Mouse (Mus musculus) liver, embryonic 13.5 days (tissue): Measurements from ENCODE around the gene Mtmr3. TPM values are rescaled to one million over a fixed set of nuclear protein-coding genes. Genes with fewer than 3 reads are reported as not detected.

Experiments used
- ATAC-seq: fragments of 200-750 bp; cut with Nextera tagmentation; 2 replicates; pipeline ENCODE4 v1.8.0; 2017; ENCODE audit warnings: low read depth, mild to moderate bottlenecking, moderate number of reproducible peaks, moderate library complexity
- DNase-seq: peaks from one replicate; pipeline ENCODE4 v3.0.0; 2022
- H3K27ac ChIP-seq: fragments of 300-500 bp; sonication (generic); 2 replicates; pipeline ENCODE4 v1.5.1; 2015; ENCODE audit warnings: moderate library complexity, mild to moderate bottlenecking, inconsistent platforms
- H3K27me3 ChIP-seq: fragments of 300-500 bp; sonication (generic); 2 replicates; pipeline ENCODE4 v1.6.1; 2015; ENCODE audit warnings: mild to moderate bottlenecking, inconsistent platforms
- H3K36me3 ChIP-seq: fragments of 300-500 bp; sonication (generic); 2 replicates; pipeline ENCODE4 v1.6.1; 2015; ENCODE audit warnings: mild to moderate bottlenecking, inconsistent platforms
- H3K4me1 ChIP-seq: fragments of 300-500 bp; sonication (generic); replicated peaks from 2 replicates; pipeline ENCODE4 v1.6.1; 2015; ENCODE audit warnings: inconsistent platforms
- H3K4me2 ChIP-seq: fragments of 300-500 bp; sonication (generic); 2 replicates; pipeline ENCODE4 v1.6.1; 2015; ENCODE audit warnings: inconsistent platforms, mild to moderate bottlenecking, moderate library complexity
- H3K4me3 ChIP-seq: fragments of 300-500 bp; sonication (generic); replicated peaks from 2 replicates; pipeline ENCODE4 v1.5.1; 2015; ENCODE audit warnings: mild to moderate bottlenecking, inconsistent platforms
- H3K9ac ChIP-seq: fragments of 300-500 bp; sonication (generic); 2 replicates; pipeline ENCODE4 v1.6.1; 2015; ENCODE audit warnings: mild to moderate bottlenecking, inconsistent platforms
- H3K9me3 ChIP-seq: fragments of 300-500 bp; sonication (generic); replicated peaks from 2 replicates; pipeline ENCODE4 v1.6.1; 2016; ENCODE audit warnings: inconsistent platforms
- WGBS: fragments of 180-500 bp; shearing (Covaris S2); methylation state at CpG from one replicate; pipeline ENCODE4 v1.1.7; 2015; ENCODE audit not compliant: insufficient replicate concordance; 5-methylcytosine and 5-hydroxymethylcytosine counted together
- polyA plus RNA-seq: library from polyadenylated mRNA; unstranded; fragments of >200 nt; fragmentation: Nextera tagmentation; extraction: Ambion mirVana; gene quantifications from 2 replicates; pipeline ENCODE4 v1.2.1, GENCODE M21; 2015

The Mtmr3 gene
- polyA plus RNA-seq, 1 experiment from 2014 or later: 24.0 TPM

DNA sequence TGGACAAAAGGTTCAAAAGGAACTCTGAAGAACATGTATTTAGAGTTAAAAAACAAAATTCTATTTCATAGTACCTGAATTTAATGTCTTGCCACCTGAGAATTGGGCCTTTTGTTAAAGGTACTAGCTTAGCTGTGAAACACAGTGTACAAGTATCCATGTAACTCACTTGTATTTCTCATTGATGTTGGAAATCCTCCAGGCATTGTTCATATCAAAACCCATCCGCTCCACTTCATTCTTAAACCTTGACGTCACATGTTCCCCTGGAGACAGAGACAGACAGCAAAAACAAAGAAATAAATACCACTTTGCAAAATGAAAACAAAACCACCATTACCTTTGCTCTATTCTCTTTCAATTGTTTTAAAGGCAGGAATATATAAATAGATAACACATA is 87.2 kb downstream of the Mtmr3 start:
- no peak overlapping the region for H3K4me2 ChIP-seq
- DNase-seq (no peak), ATAC-seq (no peak)
- no peak overlapping the region for H3K27ac ChIP-seq
- 0 out of 2 replicates have a peak, but pooled peaks cover 2% of the 10 kb centered on the region for H3K4me1 ChIP-seq
- no peaks in the 10 kb centered on the region for H3K27me3 ChIP-seq
- no peaks in the 10 kb centered on the region for H3K9me3 ChIP-seq
- H3K9ac ChIP-seq: no peak overlapping the region
- no peak overlapping the region for H3K4me3 ChIP-seq
- peaks cover 75% of the 10 kb centered on the region for H3K36me3 ChIP-seq
- WGBS: 91% methylated on average over 2 of the region's 2 CpGs

DNA sequence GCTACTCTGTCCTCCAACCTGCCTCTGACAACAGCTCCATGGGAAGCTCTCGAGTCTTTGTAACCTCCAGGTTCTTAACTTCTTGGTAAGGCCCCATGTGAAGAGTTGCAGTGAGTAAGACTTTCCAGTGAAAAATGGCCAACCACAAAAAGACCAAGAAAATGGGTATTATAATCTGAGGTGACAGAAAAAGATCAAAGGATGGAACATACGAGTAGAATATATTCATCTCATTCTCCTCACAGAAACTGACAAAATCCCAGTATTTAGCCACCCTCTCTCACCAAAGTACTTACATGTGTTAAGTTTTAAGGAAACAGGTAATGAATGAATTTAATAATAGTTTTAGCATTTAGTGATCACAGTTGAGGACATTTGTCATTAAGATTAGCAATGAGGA is 88.2 kb downstream of the Mtmr3 start:
- no peak overlapping the region for H3K4me2 ChIP-seq
- no peak overlapping the region for H3K4me3 ChIP-seq
- H3K27ac ChIP-seq: no peak overlapping the region
- H3K36me3 ChIP-seq: peaks cover 83% of the 10 kb centered on the region
- H3K9me3 ChIP-seq: no peaks in the 10 kb centered on the region
- ATAC-seq (no peak), DNase-seq (no peak)
- 78% methylated on average over 2 of the region's 2 CpGs for WGBS
- no peaks in the 10 kb centered on the region for H3K4me1 ChIP-seq
- H3K27me3 ChIP-seq: no peaks in the 10 kb centered on the region
- H3K9ac ChIP-seq: no peak overlapping the region

DNA sequence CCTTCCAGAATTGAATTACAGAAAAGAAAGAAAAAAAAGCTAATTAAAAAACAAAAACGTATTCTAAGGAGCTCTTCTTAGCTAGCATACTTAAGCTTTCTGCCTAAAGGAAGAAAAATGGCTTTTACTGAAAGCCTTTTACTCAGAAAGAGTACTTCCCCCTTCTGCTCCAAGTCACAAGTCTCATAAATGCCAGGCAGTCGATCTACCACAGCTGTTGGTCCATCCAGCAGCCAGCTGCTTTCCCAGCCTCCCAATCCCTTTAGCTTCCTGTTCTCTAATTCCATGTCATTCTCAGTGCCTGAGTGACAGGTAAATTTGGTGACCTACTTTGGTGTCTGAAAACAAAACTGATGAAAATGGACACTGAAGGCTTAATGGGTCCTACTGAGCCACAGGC is 92.5 kb downstream of the Mtmr3 start:
- H3K9me3 ChIP-seq: no peaks in the 10 kb centered on the region
- ATAC-seq (no peak), DNase-seq (no peak)
- WGBS: 60% methylated on average over 2 of the region's 2 CpGs
- H3K36me3 ChIP-seq: peaks cover 93% of the 10 kb centered on the region
- H3K4me2 ChIP-seq: no peak overlapping the region
- H3K27ac ChIP-seq: no peak overlapping the region
- H3K27me3 ChIP-seq: no peaks in the 10 kb centered on the region
- H3K4me1 ChIP-seq: no peaks in the 10 kb centered on the region
- no peak overlapping the region for H3K9ac ChIP-seq
- no peak overlapping the region for H3K4me3 ChIP-seq

DNA sequence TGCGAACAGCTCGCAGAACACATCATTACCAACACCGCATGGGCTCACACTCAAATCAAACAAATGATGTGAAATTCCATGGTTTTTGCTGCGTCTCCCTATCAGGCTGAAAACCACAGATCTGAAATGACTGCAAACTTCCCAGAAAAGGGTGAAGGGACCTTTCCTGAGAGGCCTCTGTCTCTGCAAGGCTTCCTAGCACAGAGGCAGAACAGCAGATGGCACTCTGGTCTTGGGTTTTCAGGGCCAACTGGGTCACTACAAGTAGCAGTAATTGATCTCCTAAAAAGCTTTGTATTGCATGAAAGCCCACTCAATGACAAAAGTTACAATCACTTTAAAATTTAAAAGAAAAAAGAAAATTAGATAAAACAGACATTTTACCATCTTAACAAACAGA is 93.8 kb downstream of the Mtmr3 start:
- no peak overlapping the region for H3K4me3 ChIP-seq
- DNase-seq: no peak
- WGBS: 93% methylated on average over 4 of the region's 4 CpGs
- H3K9me3 ChIP-seq: no peaks in the 10 kb centered on the region
- peaks cover 93% of the 10 kb centered on the region for H3K36me3 ChIP-seq
- no peak overlapping the region for H3K27ac ChIP-seq
- ATAC-seq: no peak
- H3K27me3 ChIP-seq: no peaks in the 10 kb centered on the region
- H3K9ac ChIP-seq: no peak overlapping the region
- H3K4me1 ChIP-seq: no peaks in the 10 kb centered on the region
- no peak overlapping the region for H3K4me2 ChIP-seq

- H3K4me2 ChIP-seq: no peak overlapping the region
- H3K27me3 ChIP-seq: no peaks in the 10 kb centered on the region
- H3K9me3 ChIP-seq: no peaks in the 10 kb centered on the region
- ATAC-seq (no peak), DNase-seq (no peak)
- 100% methylated on average over 1 of the region's 1 CpGs for WGBS
- H3K36me3 ChIP-seq: peaks cover 92% of the 10 kb centered on the region
- H3K4me1 ChIP-seq: no peaks in the 10 kb centered on the region
- H3K4me3 ChIP-seq: no peak overlapping the region
- H3K27ac ChIP-seq: no peak overlapping the region
- no peak overlapping the region for H3K9ac ChIP-seq
Observed at GRCm38 (mm10) chr11:4500261-4500660, 94.4 kb downstream of the Mtmr3 start.

GRCm38 (mm10) chr11:4499456-4499855 is 95.2 kb downstream of the Mtmr3 start:
- 89% methylated on average over 2 of the region's 2 CpGs for WGBS
- H3K4me3 ChIP-seq: no peak overlapping the region

DNA sequence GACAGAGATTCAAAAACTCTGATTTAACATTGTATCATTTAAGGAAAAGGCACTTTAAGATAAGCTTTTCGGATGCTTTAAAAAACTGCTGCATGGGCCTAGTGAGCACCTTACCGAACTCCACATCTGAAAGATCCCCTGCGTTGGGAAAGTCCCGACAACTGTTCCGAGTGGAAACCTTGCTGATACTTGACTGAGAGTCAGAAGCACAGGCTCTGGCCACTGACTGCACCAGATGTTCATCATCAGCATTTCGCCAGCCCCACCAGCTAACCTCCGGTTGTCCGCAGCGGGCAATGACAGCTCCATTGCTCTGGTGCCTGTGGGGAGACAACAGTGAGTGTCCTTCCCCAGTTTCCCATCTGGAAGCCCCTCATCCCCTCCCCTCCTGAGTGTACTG is 95.9 kb downstream of the Mtmr3 start:
- peaks cover 90% of the 10 kb centered on the region for H3K36me3 ChIP-seq

More at GRCm38 (mm10) chr11:4499456-4499855, 95.2 kb downstream of the Mtmr3 start:
- Histone ChIP-seq H3K9me3 (no peaks in the 10 kb centered on the region), H3K27ac (no peak overlapping the region), H3K4me1 (no peaks in the 10 kb centered on the region), H3K36me3 (peaks cover 92% of the 10 kb centered on the region), H3K4me2 (no peak overlapping the region), H3K9ac (no peak overlapping the region), H3K27me3 (no peaks in the 10 kb centered on the region)
- ATAC-seq: no peak
- no peak for DNase-seq

DNA sequence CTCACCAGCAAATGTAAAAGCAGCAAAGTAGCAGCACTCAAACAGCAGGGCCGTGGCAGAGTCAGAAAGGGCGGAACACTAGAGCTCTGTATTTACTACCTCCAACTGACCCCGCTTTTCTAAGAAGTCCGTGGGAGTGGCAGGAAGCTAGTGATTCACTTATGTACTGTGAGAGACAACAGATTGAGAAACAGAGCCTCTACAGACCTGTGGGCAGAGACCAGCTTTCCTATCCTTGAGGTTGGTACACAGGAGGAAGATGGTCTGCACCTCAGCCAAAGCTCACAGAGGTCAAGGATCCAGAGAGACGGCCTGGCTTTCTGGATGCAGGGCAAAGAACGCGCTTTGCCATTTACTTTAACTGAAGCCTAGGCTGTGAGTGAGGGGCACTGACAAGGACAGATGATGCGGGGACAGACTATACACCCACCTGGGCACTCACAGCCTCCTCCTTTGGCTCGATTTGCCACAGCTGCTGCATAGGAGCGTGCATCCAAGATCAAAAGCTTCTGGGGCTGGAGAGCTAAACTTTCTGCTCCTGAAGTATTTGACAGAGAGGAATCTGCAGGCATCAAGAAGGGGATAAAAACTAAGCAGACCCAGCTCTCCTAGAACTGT is 97.1 kb downstream of the Mtmr3 start:
- H3K4me2 ChIP-seq: no peak overlapping the region
- H3K9me3 ChIP-seq: no peaks in the 10 kb centered on the region
- H3K27me3 ChIP-seq: no peaks in the 10 kb centered on the region
- H3K4me3 ChIP-seq: no peak overlapping the region
- no peak for ATAC-seq
- no peak overlapping the region for H3K27ac ChIP-seq
- H3K36me3 ChIP-seq: peaks cover 90% of the 10 kb centered on the region
- DNase-seq: no peak
- no peak overlapping the region for H3K9ac ChIP-seq
- H3K4me1 ChIP-seq: no peaks in the 10 kb centered on the region
- WGBS: 78% methylated on average over 10 of the region's 10 CpGs

More for the DNA sequence above, 95.9 kb downstream of the Mtmr3 start:
- no peaks in the 10 kb centered on the region for H3K9me3 ChIP-seq
- H3K4me3 ChIP-seq: no peak overlapping the region
- H3K27ac ChIP-seq: no peak overlapping the region
- DNase-seq: no peak
- H3K4me2 ChIP-seq: no peak overlapping the region
- no peak for ATAC-seq
- no peaks in the 10 kb centered on the region for H3K4me1 ChIP-seq
- no peaks in the 10 kb centered on the region for H3K27me3 ChIP-seq
- no peak overlapping the region for H3K9ac ChIP-seq
- WGBS: 90% methylated on average over 9 of the region's 9 CpGs

- no peak overlapping the region for H3K27ac ChIP-seq
Observed at GRCm38 (mm10) chr11:4495021-4495540, 99.6 kb downstream of the Mtmr3 start.

DNA sequence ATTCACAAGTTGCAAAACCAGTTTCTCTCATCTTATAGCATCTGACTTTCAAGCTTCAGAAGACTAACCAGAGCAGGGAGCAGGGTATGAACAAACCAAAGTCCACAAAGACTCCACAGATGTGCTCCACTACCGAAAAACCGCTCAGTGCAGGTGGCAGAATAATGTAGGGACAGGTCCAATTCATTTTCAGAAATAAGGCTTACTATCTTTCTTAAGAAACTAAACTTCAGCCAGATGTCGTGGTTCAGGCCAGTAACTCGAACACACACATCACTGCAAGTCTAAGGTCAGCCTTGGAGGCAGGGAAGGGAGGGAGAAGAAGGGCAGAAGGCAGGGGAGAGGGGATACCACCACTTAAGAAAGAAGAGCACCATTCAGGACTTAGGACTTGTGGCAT is 105.5 kb downstream of the Mtmr3 start:
- H3K4me3 ChIP-seq: no peak overlapping the region
- no peak for ATAC-seq
- peak overlapping the region; percentile 96 for H3K27ac ChIP-seq
- WGBS: 81% methylated on average over 4 of the region's 4 CpGs
- H3K4me1 ChIP-seq: peaks cover 56% of the 10 kb centered on the region
- H3K27me3 ChIP-seq: no peaks in the 10 kb centered on the region
- H3K9ac ChIP-seq: no peak overlapping the region
- peaks cover 100% of the 10 kb centered on the region for H3K36me3 ChIP-seq
- no peaks in the 10 kb centered on the region for H3K9me3 ChIP-seq
- H3K4me2 ChIP-seq: no peak overlapping the region
- DNase-seq: no peak

More at GRCm38 (mm10) chr11:4495021-4495540, 99.6 kb downstream of the Mtmr3 start:
- no peaks in the 10 kb centered on the region for H3K9me3 ChIP-seq
- WGBS: 87% methylated on average over 4 of the region's 4 CpGs
- H3K36me3 ChIP-seq: peaks cover 93% of the 10 kb centered on the region
- no peak overlapping the region for H3K9ac ChIP-seq
- H3K27me3 ChIP-seq: no peaks in the 10 kb centered on the region
- ATAC-seq: no peak
- H3K4me3 ChIP-seq: no peak overlapping the region
- DNase-seq: no peak
- peaks cover 7% of the 10 kb centered on the region; the same call in 1 of the 2 replicates for H3K4me1 ChIP-seq
- no peak overlapping the region for H3K4me2 ChIP-seq

- Histone ChIP-seq H3K27me3 (no peaks in the 10 kb centered on the region), H3K27ac (peak overlapping the region; percentile 96), H3K9ac (peak overlapping the region; percentile 65), H3K36me3 (peaks cover 100% of the 10 kb centered on the region), H3K9me3 (no peaks in the 10 kb centered on the region), H3K4me3 (no peak overlapping the region), H3K4me1 (peaks cover 56% of the 10 kb centered on the region), H3K4me2 (peak overlapping the region; percentile 49; the same call in 1 of the 2 replicates)
- DNase-seq (no peak), ATAC-seq (no peak)
- WGBS: 88% methylated on average over 2 of the region's 2 CpGs
Observed at GRCm38 (mm10) chr11:4488798-4489197, 105.9 kb downstream of the Mtmr3 start.

GRCm38 (mm10) chr11:4488367-4488766 is 106.3 kb downstream of the Mtmr3 start:
- WGBS: 90% methylated on average over 13 of the region's 13 CpGs
- Histone ChIP-seq H3K27ac (peak overlapping the region; percentile 96), H3K9ac (peak overlapping the region; percentile 65), H3K4me2 (peak overlapping the region; percentile 49), H3K36me3 (peaks cover 100% of the 10 kb centered on the region), H3K27me3 (no peaks in the 10 kb centered on the region), H3K4me1 (peaks cover 56% of the 10 kb centered on the region), H3K4me3 (0 out of 2 replicates have a peak overlapping the region, but pooled peaks have one; percentile 12), H3K9me3 (no peaks in the 10 kb centered on the region)
- DNase-seq: no peak
- no peak for ATAC-seq
